Mouse (Mus musculus) cerebellum, adult (tissue): ENCODE measurements around the gene Alcam.

Source experiments
- ATAC-seq: cut with Nextera tagmentation; 2 replicates; pipeline ENCODE4 v1.9.2; 2017; ENCODE audit warnings: mild to moderate bottlenecking, moderate library complexity, mixed read lengths; ENCODE audit not compliant: insufficient number of reproducible peaks, low FRiP score, low TSS enrichment

Gene Alcam

GRCm38 (mm10) chr16:52378811-52379597 lies 74.9 kb downstream of the Alcam start:
- ATAC-seq: no peak

GRCm38 (mm10) chr16:52376827-52377226 lies 77.0 kb downstream of the Alcam start:
- no peak for ATAC-seq

- ATAC-seq: no peak
Measured at GRCm38 (mm10) chr16:52371956-52372355, 81.9 kb downstream of the Alcam start.

GRCm38 (mm10) chr16:52368521-52368920 lies 85.4 kb downstream of the Alcam start:
- no peak for ATAC-seq

- ATAC-seq: no peak
Measured at GRCm38 (mm10) chr16:52366915-52367314, 87.0 kb downstream of the Alcam start.

GRCm38 (mm10) chr16:52363944-52364511 lies 89.8 kb downstream of the Alcam start:
- no peak for ATAC-seq

GRCm38 (mm10) chr16:52343467-52344033 lies 110.3 kb downstream of the Alcam start:
- no peak for ATAC-seq

- ATAC-seq: no peak
Measured at GRCm38 (mm10) chr16:52342694-52343466, 111.0 kb downstream of the Alcam start.

- no peak for ATAC-seq
Measured at GRCm38 (mm10) chr16:52334084-52334483, 119.8 kb downstream of the Alcam start.

GRCm38 (mm10) chr16:52333631-52334030 lies 120.2 kb downstream of the Alcam start:
- no peak for ATAC-seq

GRCm38 (mm10) chr16:52331341-52331830 lies 122.5 kb downstream of the Alcam start:
- ATAC-seq: no peak

- ATAC-seq: no peak
Measured at GRCm38 (mm10) chr16:52329420-52329819, 124.5 kb downstream of the Alcam start.

- no peak for ATAC-seq
Measured at GRCm38 (mm10) chr16:52319229-52319628, 134.6 kb downstream of the Alcam start.

- ATAC-seq: peak; percentile 85
Measured at GRCm38 (mm10) chr16:52311073-52311472, 142.8 kb downstream of the Alcam start.

- no peak for ATAC-seq
Measured at GRCm38 (mm10) chr16:52307016-52307415, 146.9 kb downstream of the Alcam start.

- ATAC-seq: no peak
Measured at GRCm38 (mm10) chr16:52303532-52303902, 150.4 kb downstream of the Alcam start.

GRCm38 (mm10) chr16:52302790-52303531 lies 150.9 kb downstream of the Alcam start:
- no peak for ATAC-seq

- no peak for ATAC-seq
Measured at GRCm38 (mm10) chr16:52301730-52302129, 152.1 kb downstream of the Alcam start.

- ATAC-seq: no peak
Measured at GRCm38 (mm10) chr16:52296376-52296775, 157.5 kb downstream of the Alcam start.

GRCm38 (mm10) chr16:52295535-52295934 lies 158.3 kb downstream of the Alcam start:
- ATAC-seq: no peak
